Mouse (Mus musculus) retina, adult 2 months (tissue): ENCODE results near the gene Tmem121b.

Experiments used
- DNase-seq: peaks from one replicate; pipeline ENCODE4 v3.0.0-alpha.2; 2012; ENCODE audit warnings: low read depth, low spot score

Gene Tmem121b

GRCm38 (mm10) chr6:120492499-120493373 is 871 bp downstream of the Tmem121b start:
- no peak for DNase-seq

GRCm38 (mm10) chr6:120491862-120492498 is 1.6 kb downstream of the Tmem121b start:
- DNase-seq: no peak

GRCm38 (mm10) chr6:120491064-120491463 is 2.5 kb downstream of the Tmem121b start:
- DNase-seq: no peak

- no peak for DNase-seq
These were observed 4.1 kb downstream of the Tmem121b start for GRCm38 (mm10) chr6:120489461-120489860.

- no peak for DNase-seq
These were observed 5.0 kb downstream of the Tmem121b start for GRCm38 (mm10) chr6:120488647-120489046.

- DNase-seq: no peak
These were observed 7.5 kb downstream of the Tmem121b start for GRCm38 (mm10) chr6:120486051-120486510.

GRCm38 (mm10) chr6:120485038-120485437 is 8.6 kb downstream of the Tmem121b start:
- no peak for DNase-seq

- DNase-seq: no peak
These were observed 10.4 kb downstream of the Tmem121b start for GRCm38 (mm10) chr6:120483211-120483626.

- DNase-seq: no peak
These were observed 10.9 kb downstream of the Tmem121b start for GRCm38 (mm10) chr6:120482756-120483155.

GRCm38 (mm10) chr6:120482021-120482420 is 11.6 kb downstream of the Tmem121b start:
- DNase-seq: no peak

- DNase-seq: no peak
These were observed 12.1 kb downstream of the Tmem121b start for GRCm38 (mm10) chr6:120481538-120481937.

- no peak for DNase-seq
These were observed 13.2 kb downstream of the Tmem121b start for GRCm38 (mm10) chr6:120480361-120480760.

GRCm38 (mm10) chr6:120479302-120479701 is 14.3 kb downstream of the Tmem121b start:
- no peak for DNase-seq

GRCm38 (mm10) chr6:120475288-120475687 is 18.3 kb downstream of the Tmem121b start:
- DNase-seq: no peak

- no peak for DNase-seq
These were observed 20.2 kb downstream of the Tmem121b start for GRCm38 (mm10) chr6:120473427-120473826.

- DNase-seq: no peak
These were observed 21.0 kb downstream of the Tmem121b start for GRCm38 (mm10) chr6:120472455-120473140.

GRCm38 (mm10) chr6:120471991-120472441 is 21.6 kb downstream of the Tmem121b start:
- DNase-seq: no peak

GRCm38 (mm10) chr6:120470666-120471065 is 22.9 kb downstream of the Tmem121b start:
- no peak for DNase-seq

- DNase-seq: no peak
These were observed 23.8 kb downstream of the Tmem121b start for GRCm38 (mm10) chr6:120469770-120470169.

GRCm38 (mm10) chr6:120469268-120469667 is 24.3 kb downstream of the Tmem121b start:
- no peak for DNase-seq

GRCm38 (mm10) chr6:120468259-120468658 is 25.3 kb downstream of the Tmem121b start:
- no peak for DNase-seq
